Mouse (Mus musculus): Measurements from ENCODE around the gene Nhlh2. TPM values are rescaled to one million over a fixed set of nuclear protein-coding genes. Genes with fewer than 3 reads are reported as not detected.
A peak's percentile ranks its signal among the peaks of the same experiment; 100 is the strongest.

Nhlh2 gene
- polyA plus RNA-seq, 1 experiment from 2014 or later, result not detected

DNA sequence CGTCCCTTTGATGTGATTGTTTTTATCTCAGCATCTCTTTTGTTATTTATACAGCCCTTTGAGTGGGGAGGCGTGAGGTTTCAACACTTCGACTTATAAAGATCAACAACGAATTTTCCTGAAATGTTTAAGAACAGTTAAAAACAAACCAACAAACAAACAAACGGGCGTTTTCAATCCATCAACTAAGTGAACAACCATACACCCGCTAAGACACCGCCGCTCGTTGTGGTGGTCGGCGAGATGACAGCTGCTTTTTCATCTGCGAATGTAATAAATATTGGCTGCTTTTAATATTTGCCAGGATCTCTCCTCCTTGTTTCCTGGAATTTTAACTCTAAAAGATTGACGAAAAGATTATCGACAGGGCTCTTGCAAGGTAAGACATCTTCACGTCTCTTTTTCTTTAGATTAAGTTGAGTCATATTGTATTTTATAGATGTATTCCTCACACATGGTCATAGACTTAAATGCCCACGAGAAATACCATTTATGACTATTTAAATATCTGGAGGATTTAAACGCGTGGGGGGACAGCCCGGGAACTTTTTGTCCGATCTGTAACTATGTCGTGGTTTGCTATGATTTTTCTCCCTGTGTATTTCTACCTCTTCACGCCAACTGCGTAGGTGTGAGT, 923 bp downstream of the Nhlh2 start:
- Histone ChIP-seq H3K4me2 (ENCODE audit: low read depth, low read length) (peak overlapping the region; percentile 29), H3K4me3 (ENCODE audit: low read depth, low read length) (peak overlapping the region; percentile 17; the same call in 1 of the 2 replicates), H3K4me1 (ENCODE audit: insufficient read depth) (peaks cover 13% of the 10 kb centered on the region), H3K9me3 (ENCODE audit: low read length) (no peaks in the 10 kb centered on the region), H3K9ac (replicated peaks) (no peak overlapping the region), H3K27me3 (ENCODE audit: insufficient read depth, low read length) (peaks cover 59% of the 10 kb centered on the region), H3K27ac (ENCODE audit: low read depth) (no peak overlapping the region), H3K36me3 (replicated peaks; ENCODE audit: insufficient read depth, low read length) (no peaks in the 10 kb centered on the region)
- ATAC-seq (no peak), DNase-seq (no peak)
- 5% methylated on average over 24 of the region's 24 CpGs for WGBS (ENCODE audit: insufficient replicate concordance)
- TF ChIP-seq EP300 (IDR thresholded peaks at IDR 0.05; ENCODE audit: low read depth), result no peak
- no peak for TF ChIP-seq CTCF (IDR thresholded peaks at IDR 0.05; ENCODE audit: low read depth)

DNA sequence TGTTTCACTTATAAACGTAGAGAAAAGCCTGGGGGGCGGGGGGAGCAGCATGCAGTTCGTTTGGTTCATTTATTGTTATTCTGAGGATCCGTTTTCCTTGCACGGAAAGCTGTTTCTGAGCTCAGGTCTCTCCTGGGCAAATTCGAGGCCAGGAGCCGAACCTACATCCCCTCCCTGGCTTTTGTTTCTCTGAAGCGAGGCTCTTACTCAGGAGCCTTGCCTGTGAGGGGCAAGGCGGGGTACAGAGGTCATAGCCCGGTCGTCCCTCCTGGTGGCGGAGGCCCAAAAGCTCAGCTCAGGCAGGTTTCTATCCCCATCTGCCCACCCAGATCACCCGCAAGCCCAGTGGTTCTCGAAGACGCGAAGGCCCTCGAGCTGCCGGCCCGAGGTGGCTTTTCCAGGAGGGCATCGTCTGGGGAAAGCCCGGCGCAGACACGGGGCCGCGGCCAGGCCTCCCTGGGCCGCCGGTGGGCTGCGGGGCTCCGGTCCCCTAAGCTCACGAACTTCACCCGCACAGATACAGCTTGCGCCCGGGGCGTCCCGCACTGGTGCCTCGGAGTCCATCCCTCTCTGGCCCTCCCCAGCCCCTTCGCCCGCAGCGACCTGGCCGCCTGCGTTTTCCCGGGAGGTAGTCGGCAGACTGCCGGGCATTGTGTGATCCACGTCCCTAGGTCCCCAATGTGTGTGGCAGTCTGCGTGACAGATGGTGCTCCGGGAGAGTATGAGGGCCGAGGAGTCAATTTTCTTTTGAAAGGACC, 1.6 kb downstream of the Nhlh2 start:
- H3K4me1 ChIP-seq (ENCODE audit: insufficient read depth), result peaks cover 13% of the 10 kb centered on the region
- H3K9me3 ChIP-seq (ENCODE audit: low read length), result no peaks in the 10 kb centered on the region
- H3K27me3 ChIP-seq (ENCODE audit: insufficient read depth, low read length), result peaks cover 65% of the 10 kb centered on the region
- peak overlapping the region; percentile 17; the same call in 1 of the 2 replicates for H3K4me3 ChIP-seq (ENCODE audit: low read depth, low read length)
- ATAC-seq (no peak), DNase-seq (no peak)
- no peak overlapping the region for H3K9ac ChIP-seq (replicated peaks)
- H3K4me2 ChIP-seq (ENCODE audit: low read depth, low read length), result peak overlapping the region; percentile 29
- no peaks in the 10 kb centered on the region for H3K36me3 ChIP-seq (replicated peaks; ENCODE audit: insufficient read depth, low read length)
- no peak overlapping the region for H3K27ac ChIP-seq (ENCODE audit: low read depth)
- TF ChIP-seq CTCF (IDR thresholded peaks at IDR 0.05; ENCODE audit: low read depth), result no peak
- TF ChIP-seq EP300 (IDR thresholded peaks at IDR 0.05; ENCODE audit: low read depth), result no peak
- WGBS (ENCODE audit: insufficient replicate concordance), result 2% methylated on average over 48 of the region's 48 CpGs

DNA sequence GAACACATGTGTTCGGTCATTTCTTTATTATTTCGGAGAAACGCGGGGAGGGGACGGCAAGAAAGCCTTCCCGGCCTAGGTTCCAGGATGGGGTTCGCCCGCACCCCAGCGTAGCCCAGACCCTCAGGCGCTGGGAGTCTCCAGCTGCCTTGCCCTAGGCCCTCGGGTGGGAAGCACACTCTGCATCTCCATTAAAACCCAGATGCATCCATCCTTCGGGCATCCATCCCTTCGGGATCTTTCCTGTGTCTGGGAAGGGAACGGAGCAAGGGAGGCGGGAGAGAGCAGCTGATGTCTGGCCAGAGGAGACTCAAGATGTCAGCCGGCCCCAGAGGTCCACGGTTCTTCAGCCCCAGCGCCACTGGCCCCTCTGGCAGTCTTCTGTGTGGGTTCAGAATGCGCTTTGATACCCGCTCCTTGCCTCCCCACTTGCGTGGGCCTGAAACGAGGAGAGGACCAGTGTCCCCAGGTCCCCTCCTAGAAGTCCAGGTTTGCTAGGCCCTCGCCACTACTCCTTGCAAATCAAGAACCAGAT, 2.3 kb downstream of the Nhlh2 start:
- Histone ChIP-seq H3K4me2 (ENCODE audit: low read depth, low read length) (peak overlapping the region; percentile 29; the same call in 1 of the 2 replicates), H3K27ac (ENCODE audit: low read depth) (no peak overlapping the region), H3K4me3 (ENCODE audit: low read depth, low read length) (peak overlapping the region; percentile 17; the same call in 1 of the 2 replicates), H3K36me3 (replicated peaks; ENCODE audit: insufficient read depth, low read length) (no peaks in the 10 kb centered on the region), H3K27me3 (ENCODE audit: insufficient read depth, low read length) (peaks cover 67% of the 10 kb centered on the region), H3K9ac (replicated peaks) (no peak overlapping the region), H3K9me3 (ENCODE audit: low read length) (no peaks in the 10 kb centered on the region), H3K4me1 (ENCODE audit: insufficient read depth) (peaks cover 13% of the 10 kb centered on the region)
- WGBS (ENCODE audit: insufficient replicate concordance), result 7% methylated on average over 23 of the region's 23 CpGs
- ATAC-seq, result no peak
- no peak for TF ChIP-seq EP300 (IDR thresholded peaks at IDR 0.05; ENCODE audit: low read depth)
- TF ChIP-seq CTCF (IDR thresholded peaks at IDR 0.05; ENCODE audit: low read depth), result no peak
- DNase-seq, result no peak

DNA sequence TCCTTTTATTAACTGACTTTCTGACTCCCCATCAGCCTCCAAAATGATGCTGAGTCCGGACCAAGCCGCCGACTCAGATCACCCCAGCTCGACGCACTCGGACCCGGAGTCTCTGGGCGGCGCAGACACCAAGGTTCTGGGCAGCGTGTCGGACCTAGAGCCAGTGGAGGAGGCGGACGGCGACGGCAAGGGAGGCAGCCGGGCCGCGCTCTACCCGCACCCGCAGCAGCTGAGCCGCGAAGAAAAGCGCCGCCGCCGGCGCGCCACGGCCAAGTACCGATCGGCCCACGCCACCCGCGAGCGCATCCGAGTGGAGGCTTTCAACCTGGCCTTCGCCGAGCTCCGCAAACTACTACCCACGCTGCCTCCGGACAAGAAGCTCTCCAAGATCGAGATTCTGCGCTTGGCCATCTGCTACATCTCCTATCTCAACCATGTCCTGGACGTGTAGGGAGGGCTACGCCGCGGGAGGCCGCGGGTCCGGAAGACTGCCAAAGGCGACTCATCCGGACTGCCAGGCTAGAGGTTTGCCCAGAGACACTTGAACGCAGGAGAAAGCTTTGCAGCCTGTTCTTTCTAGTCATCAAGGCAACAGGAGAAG, 2.8 kb downstream of the Nhlh2 start:
- no peak overlapping the region for H3K27ac ChIP-seq (ENCODE audit: low read depth)
- H3K4me3 ChIP-seq (ENCODE audit: low read depth, low read length), result peak overlapping the region; percentile 17; the same call in 1 of the 2 replicates
- 2% methylated on average over 53 of the region's 53 CpGs for WGBS (ENCODE audit: insufficient replicate concordance)
- no peaks in the 10 kb centered on the region for H3K36me3 ChIP-seq (replicated peaks; ENCODE audit: insufficient read depth, low read length)
- peaks cover 13% of the 10 kb centered on the region for H3K4me1 ChIP-seq (ENCODE audit: insufficient read depth)
- TF ChIP-seq CTCF (IDR thresholded peaks at IDR 0.05; ENCODE audit: low read depth) (no peak), EP300 (IDR thresholded peaks at IDR 0.05; ENCODE audit: low read depth) (no peak)
- ATAC-seq (no peak), DNase-seq (no peak)
- no peaks in the 10 kb centered on the region for H3K9me3 ChIP-seq (ENCODE audit: low read length)
- H3K4me2 ChIP-seq (ENCODE audit: low read depth, low read length), result no peak overlapping the region
- H3K9ac ChIP-seq (replicated peaks), result no peak overlapping the region
- H3K27me3 ChIP-seq (ENCODE audit: insufficient read depth, low read length), result peaks cover 67% of the 10 kb centered on the region

DNA sequence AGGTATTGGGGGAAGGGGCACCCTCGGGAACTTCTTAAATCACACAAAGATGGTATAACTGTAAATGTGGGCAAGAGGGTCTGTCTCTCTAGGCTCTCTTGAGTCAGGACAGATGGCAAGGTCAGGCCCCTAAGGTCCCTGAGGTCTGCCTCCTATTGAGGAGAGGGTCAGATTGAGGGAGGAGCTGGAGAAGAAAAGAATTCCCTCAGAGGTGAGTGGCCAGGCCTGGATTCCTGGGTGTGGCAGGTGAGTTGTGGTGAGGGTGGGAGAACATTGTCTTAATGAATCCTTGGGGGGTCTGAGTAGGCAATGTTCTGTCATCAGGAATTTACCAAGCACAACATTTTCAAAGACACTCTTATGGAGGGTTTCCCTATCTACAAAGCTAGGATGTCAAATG, 10.7 kb downstream of the Nhlh2 start:
- ATAC-seq, result no peak
- H3K27me3 ChIP-seq (ENCODE audit: insufficient read depth, low read length), result peaks cover 31% of the 10 kb centered on the region
- H3K36me3 ChIP-seq (replicated peaks; ENCODE audit: insufficient read depth, low read length), result no peaks in the 10 kb centered on the region
- H3K4me3 ChIP-seq (ENCODE audit: low read depth, low read length), result no peak overlapping the region
- no peak overlapping the region for H3K27ac ChIP-seq (ENCODE audit: low read depth)
- H3K4me2 ChIP-seq (ENCODE audit: low read depth, low read length), result no peak overlapping the region
- no peaks in the 10 kb centered on the region for H3K9me3 ChIP-seq (ENCODE audit: low read length)
- H3K4me1 ChIP-seq (ENCODE audit: insufficient read depth), result no peaks in the 10 kb centered on the region; the same call in 1 of the 2 replicates
- H3K9ac ChIP-seq (replicated peaks), result no peak overlapping the region
- no peak for TF ChIP-seq EP300 (IDR thresholded peaks at IDR 0.05; ENCODE audit: low read depth)
- TF ChIP-seq CTCF (IDR thresholded peaks at IDR 0.05; ENCODE audit: low read depth), result no peak
- 64% methylated on average over 1 of the region's 1 CpGs for WGBS (ENCODE audit: insufficient replicate concordance)
- DNase-seq, result no peak

DNA sequence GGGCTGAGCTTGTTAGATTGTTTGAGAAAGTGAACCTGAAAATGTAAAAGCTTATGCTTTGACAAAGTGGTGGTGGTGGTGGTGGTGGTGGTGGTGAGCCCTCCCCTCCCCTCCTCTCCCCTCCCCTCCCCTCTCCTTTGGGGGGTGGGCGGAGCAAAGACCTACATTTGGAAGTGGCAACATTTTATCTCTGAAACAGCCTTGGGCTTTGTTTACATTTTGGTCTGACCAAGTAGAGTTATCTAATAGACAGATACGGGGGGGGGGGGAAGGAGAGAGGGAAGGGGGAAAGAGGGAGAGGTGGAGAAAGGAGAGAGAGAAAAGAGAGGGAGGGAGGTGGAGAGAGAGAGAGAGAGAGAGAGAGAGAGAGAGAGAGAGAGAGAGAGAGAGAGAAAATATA, 12.8 kb downstream of the Nhlh2 start:
- no peak for DNase-seq
- no peak overlapping the region for H3K4me3 ChIP-seq (ENCODE audit: low read depth, low read length)
- H3K9ac ChIP-seq (replicated peaks), result no peak overlapping the region
- TF ChIP-seq EP300 (IDR thresholded peaks at IDR 0.05; ENCODE audit: low read depth) (no peak), CTCF (IDR thresholded peaks at IDR 0.05; ENCODE audit: low read depth) (no peak)
- no peaks in the 10 kb centered on the region for H3K9me3 ChIP-seq (ENCODE audit: low read length)
- H3K4me1 ChIP-seq (ENCODE audit: insufficient read depth), result no peaks in the 10 kb centered on the region; the same call in 1 of the 2 replicates
- H3K4me2 ChIP-seq (ENCODE audit: low read depth, low read length), result no peak overlapping the region
- ATAC-seq, result no peak
- WGBS (ENCODE audit: insufficient replicate concordance), result 8% methylated on average over 1 of the region's 2 CpGs
- H3K27ac ChIP-seq (ENCODE audit: low read depth), result no peak overlapping the region
- H3K36me3 ChIP-seq (replicated peaks; ENCODE audit: insufficient read depth, low read length), result no peaks in the 10 kb centered on the region
- peaks cover 29% of the 10 kb centered on the region for H3K27me3 ChIP-seq (ENCODE audit: insufficient read depth, low read length)

Measured in liver, postnatal 0 days (tissue).